ENCODE assay signal across 27 mouse cellular contexts in the genomic region with DNA sequence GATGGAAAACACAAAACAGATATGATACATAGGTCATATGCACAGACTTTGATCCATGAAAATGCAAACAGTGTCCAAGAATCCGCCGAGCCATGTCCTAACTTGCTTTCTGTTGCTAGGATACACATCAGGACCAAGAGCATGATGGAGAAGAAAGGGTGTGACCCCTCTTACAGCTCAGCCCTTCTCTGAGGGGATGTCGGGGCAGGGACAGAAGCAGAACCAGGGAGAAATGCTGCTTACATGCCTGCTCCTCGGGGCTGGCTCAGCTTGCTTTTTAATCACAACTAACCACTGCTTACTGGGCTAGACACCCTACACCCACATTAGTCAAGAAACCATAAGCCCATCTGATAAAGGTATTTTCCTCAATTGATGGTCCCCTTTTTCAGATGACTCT.
"Had no signal": no experiment of that assay in that cellular context is flagged by ENCODE, and none has a peak within 500 bp of the region (broad histone marks: within the 10 kb centered on the region; RNA-seq: fewer than 3 reads in every experiment).

No protein-coding gene starts in this region.

- H3K27me3 ChIP-seq: heart, embryonic 13.5 days; heart, embryonic 15.5 days; hindbrain, embryonic 12.5 days; intestine, embryonic 15.5 days; limb, embryonic 13.5 days; limb, embryonic 15.5 days; liver, embryonic 12.5 days had no signal

- H3K36me3 ChIP-seq: hindbrain, embryonic 12.5 days had no signal

- DNase-seq: gastrocnemius, adult 2 months; gastrocnemius, postnatal 10 days; gastrocnemius, postnatal 25 days; heart, adult 2 months; heart, postnatal 14 days; heart, postnatal 36 days; kidney, adult 18-20 months; kidney, adult 8-10 months; kidney, postnatal 10 days; kidney, postnatal 25 days; kidney, postnatal 4 days; layer of hippocampus, postnatal 36 days; left cerebral cortex, postnatal 4 days had no signal

- H3K9me3 ChIP-seq: heart, embryonic 13.5 days; heart, embryonic 15.5 days; hindbrain, embryonic 10.5 days; hindbrain, embryonic 12.5 days; intestine, embryonic 15.5 days; limb, embryonic 13.5 days; limb, embryonic 15.5 days; liver, embryonic 12.5 days had no signal

- ATAC-seq: hindbrain, embryonic 16.5 days; inflammation-experienced regulatory T-cells, adult 6 months; intestine, embryonic 15.5 days; intestine, postnatal 0 days; liver, embryonic 12.5 days had no signal

- H3K4me3 ChIP-seq: gastrocnemius, adult 2 months; heart, adult 2 months; heart, embryonic 13.5 days; heart, embryonic 15.5 days; hindbrain, embryonic 10.5 days; hindbrain, embryonic 12.5 days; intestine, embryonic 15.5 days; layer of hippocampus, adult 2 months; limb, embryonic 13.5 days; limb, embryonic 15.5 days; liver, embryonic 12.5 days had no signal

- H3K4me1 ChIP-seq: heart, embryonic 13.5 days; heart, embryonic 15.5 days; hindbrain, embryonic 12.5 days; intestine, embryonic 15.5 days; limb, embryonic 13.5 days; limb, embryonic 15.5 days; liver, embryonic 12.5 days had no signal

- H3K27ac ChIP-seq: gastrocnemius, adult 2 months; heart, adult 2 months; heart, embryonic 13.5 days; heart, embryonic 15.5 days; hindbrain, embryonic 10.5 days; hindbrain, embryonic 12.5 days; hindbrain, embryonic 14.5 days; intestine, embryonic 15.5 days; layer of hippocampus, adult 2 months; limb, embryonic 13.5 days; limb, embryonic 15.5 days; liver, embryonic 12.5 days; liver, embryonic 14.5 days had no signal
